Mouse (Mus musculus) adrenal gland, postnatal 36 days (tissue): Measurements from ENCODE around the gene Gm9376. TPM values are rescaled to one million over a fixed set of nuclear protein-coding genes. Genes with fewer than 3 reads are reported as not detected.

Experiments
- DNase-seq, 2 experiments: peaks; one replicate each; pipeline ENCODE4 v3.0.0; 2021; ENCODE audit warnings: mixed read lengths in 1 of 2
- microRNA-seq: library from miRNA; unstranded; fragments of <30 nt; microRNA quantifications from one replicate; pipeline ENCODE4 v1.2.0, GENCODE M21; 2021
- total RNA-seq, 2 experiments: library from RNA; stranded (reverse); gene quantifications; 2 replicates each; pipeline ENCODE4 v1.2.3; 2021

Gene Gm9376
- total RNA-seq, 2 experiments from 2014 or later, result not detected

DNA sequence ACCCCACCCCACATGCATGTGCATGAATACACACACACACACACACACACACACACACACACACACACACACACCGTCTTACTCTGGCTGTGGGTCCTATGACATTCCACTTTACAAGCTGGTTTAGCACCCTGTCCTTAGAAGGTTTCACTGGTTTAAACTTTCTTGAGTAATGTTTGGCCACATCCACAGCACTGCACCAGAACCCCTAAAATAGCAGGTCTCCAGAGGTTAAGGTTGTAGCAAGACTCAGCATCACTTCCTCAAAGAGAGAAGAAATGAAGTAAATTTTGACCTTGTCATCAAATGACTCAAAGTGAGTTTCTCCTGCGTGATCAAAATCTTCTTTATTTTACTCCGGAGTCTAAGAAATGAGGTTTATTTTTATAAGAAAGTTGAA is 15.5 kb downstream of the Gm9376 start:
- no peak for DNase-seq

DNA sequence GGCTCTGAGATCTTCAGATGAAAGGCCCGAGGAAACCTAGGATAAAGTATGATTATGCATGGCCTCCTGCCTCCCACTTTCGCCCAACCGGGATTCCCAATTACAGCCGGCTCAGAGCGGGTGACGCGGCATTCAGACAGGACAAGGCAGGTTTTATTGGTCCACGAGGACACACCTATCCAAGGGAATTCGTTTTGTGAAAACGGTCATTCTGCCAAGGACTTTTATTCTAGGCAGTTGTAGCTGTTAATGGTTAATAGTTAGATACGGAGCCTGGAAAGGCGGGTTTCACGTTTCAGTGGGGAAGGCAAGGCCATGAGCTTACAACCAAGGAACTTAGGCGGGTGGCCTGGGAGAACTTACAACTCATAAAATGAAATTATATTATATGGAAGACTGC is 16.2 kb downstream of the Gm9376 start:
- no peak for DNase-seq

GRCm38 (mm10) chr14:118286096-118286495 is 19.3 kb downstream of the Gm9376 start:
- DNase-seq, result no peak

DNA sequence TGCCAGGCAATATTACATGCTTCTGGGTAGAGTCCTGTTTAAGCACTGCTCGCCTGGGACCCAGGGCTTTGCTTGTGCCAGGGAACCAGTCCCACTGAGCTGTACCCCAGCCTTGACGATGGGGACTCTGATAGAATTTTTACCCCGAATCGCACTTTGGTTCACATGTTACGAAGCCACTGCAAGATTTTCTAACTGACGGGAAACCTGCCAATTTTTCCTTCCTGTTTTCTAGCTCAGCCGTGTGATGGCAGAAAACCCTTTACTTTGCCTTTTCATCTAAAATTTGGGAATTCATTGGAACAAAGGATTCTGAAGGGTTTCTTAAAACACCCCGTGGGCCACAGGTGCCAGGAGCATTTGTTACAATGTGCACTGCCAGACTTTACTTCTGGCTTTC is 22.4 kb downstream of the Gm9376 start:
- no peak for DNase-seq

- DNase-seq, result no peak
These were observed 23.2 kb downstream of the Gm9376 start for GRCm38 (mm10) chr14:118290009-118290408.

DNA sequence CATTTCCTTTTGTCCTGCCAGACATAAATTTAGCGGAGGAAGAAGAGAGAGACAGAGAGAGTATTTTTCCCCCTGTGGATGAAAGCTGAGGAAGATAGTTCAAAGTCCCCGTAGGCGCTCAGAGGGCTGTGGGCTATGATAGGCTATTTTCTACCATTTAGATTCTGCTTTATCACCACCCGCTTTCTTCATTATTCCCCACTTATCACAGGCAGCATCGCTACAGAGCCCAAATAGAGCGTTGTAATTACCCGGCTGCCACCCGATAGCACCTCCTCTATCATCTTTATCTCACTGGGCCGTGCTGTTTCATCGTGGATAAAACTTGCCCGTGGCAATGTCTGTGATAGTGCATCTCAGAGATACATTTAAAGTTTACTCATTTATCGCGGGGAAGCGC is 35.8 kb downstream of the Gm9376 start:
- no peak for DNase-seq

DNA sequence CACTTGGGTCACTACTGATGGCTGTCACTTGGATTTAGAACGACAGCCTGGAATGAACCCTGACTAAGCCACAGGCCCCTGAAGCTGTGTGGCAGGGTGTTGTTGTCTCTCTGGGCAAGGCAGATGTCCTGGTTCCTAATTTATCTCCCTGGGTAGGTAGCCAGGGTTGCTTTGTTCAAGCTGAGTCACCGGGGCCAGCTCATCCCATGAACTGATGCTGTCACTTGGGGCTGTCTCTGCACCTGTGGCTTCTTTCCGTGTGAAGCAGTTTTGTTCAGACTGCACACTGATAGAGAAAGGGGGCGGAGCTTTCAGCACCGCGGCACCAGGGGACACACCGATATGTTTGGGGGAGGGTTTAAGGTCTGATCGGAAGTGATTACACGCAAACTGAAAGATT is 37.8 kb downstream of the Gm9376 start:
- DNase-seq, result no peak

GRCm38 (mm10) chr14:118305951-118306350 is 39.2 kb downstream of the Gm9376 start:
- DNase-seq, result no peak

DNA sequence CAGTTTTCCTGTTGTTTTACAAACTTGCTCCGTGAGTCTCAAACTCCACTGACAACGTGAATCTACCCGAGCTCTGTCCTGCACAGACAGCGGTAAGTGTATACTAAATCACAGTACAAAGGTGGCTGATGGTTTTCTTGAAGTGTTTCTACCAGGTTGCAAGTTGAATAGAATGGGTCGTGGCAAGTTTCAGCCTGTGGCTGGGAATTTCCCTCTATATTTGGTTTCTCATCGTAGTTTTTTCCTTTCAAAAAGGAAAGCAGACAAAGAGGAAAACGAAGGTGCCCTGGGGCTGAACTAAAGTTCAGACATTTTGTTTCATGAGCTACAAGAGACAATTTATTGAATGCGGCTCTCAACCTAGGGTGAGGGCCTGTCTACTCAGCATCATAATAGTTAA is 40.3 kb downstream of the Gm9376 start:
- no peak for DNase-seq

DNA sequence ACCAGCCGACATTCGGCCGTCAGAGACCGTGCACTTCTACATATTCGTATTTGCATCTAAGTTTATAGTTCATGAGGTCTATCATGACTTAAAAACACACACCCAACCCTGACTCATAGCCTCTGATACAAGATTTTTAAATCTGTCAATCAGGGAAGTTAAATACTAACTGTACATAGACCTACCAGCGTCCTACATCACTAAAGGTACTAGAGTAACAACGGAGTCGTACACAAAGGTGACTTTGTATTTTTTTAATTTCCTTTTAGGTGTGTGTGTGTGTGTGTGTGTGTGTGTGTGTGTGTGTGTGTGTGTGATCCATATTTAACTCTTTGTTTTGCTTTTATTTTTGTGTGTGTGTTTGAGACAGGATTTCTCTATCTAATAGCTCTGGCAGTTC is 44.9 kb downstream of the Gm9376 start:
- no peak for DNase-seq

GRCm38 (mm10) chr14:118312664-118313063 is 45.9 kb downstream of the Gm9376 start:
- DNase-seq, result no peak

- DNase-seq, result no peak
These were observed 47.2 kb downstream of the Gm9376 start for GRCm38 (mm10) chr14:118313931-118314330.

- DNase-seq, result no peak
These were observed 50.5 kb downstream of the Gm9376 start for GRCm38 (mm10) chr14:118317260-118317659.

Small RNAs within 50 kb of the gene (microRNA-seq; reads per million reads assigned to microRNA genes)
- not detected for gene Mir6241

Other genes with a start within 250 kb of the Gm9376 start
- under 1 TPM in 1 of 2 experiments, not detected in 1; 0.20 TPM for gene Dct, start 214.7 kb upstream of the Gm9376 start, total RNA-seq
- 10 to 100 TPM; 17.6 to 24.9 TPM for gene Tgds, start 134.2 kb upstream of the Gm9376 start, total RNA-seq
- 10 to 100 TPM; 28.2 to 31.9 TPM for gene Gpr180, start 129.8 kb upstream of the Gm9376 start, total RNA-seq
- under 1 TPM in 1 of 2 experiments, not detected in 1; 0.10 TPM for gene Sox21, start 29.9 kb upstream of the Gm9376 start, total RNA-seq